Mouse (Mus musculus) lung, postnatal 0 days (tissue): ENCODE data around the gene Tex35.

Experiments
- CTCF ChIP-seq: IDR thresholded peaks from 2 replicates; pipeline ENCODE4 v1.5.1; 2016; ENCODE audit warnings: antibody characterized with exemption, mild to moderate bottlenecking
- EP300 ChIP-seq: IDR thresholded peaks from 2 replicates; pipeline ENCODE4 v1.6.1; 2016; ENCODE audit warnings: antibody characterized with exemption, mild to moderate bottlenecking, control low read depth

DNA sequence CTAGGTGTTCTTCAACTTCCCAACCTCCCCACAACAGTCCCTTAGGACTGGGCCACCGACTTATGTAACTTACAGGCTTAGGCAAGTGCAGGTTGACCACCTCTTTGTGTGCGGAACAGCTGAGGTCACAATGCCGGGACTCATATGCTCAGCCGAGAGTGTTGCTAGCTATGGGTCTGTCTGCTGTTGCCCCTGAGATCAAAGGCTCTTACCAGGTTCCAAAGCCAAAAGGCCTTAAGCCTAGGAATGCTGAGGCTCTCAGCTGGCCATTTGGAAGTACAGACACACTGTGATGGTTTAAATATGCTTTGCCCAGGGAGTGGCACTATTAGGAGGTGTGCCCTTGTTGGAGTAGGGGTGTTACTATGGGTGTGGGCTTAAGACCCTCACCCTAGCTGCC is at the start of gene Tex35:
- TF ChIP-seq CTCF (no peak), EP300 (no peak)
